Mouse (Mus musculus): ENCODE results near the gene Atp5mpl. TPM values are rescaled to one million over a fixed set of nuclear protein-coding genes. Genes with fewer than 3 reads are reported as not detected.
A peak's percentile ranks its signal among the peaks of the same experiment; 100 is the strongest.

The Atp5mpl gene
- total and polyA plus RNA-seq, 3 experiments, result 224 to 1,158 (median 461) TPM

DNA sequence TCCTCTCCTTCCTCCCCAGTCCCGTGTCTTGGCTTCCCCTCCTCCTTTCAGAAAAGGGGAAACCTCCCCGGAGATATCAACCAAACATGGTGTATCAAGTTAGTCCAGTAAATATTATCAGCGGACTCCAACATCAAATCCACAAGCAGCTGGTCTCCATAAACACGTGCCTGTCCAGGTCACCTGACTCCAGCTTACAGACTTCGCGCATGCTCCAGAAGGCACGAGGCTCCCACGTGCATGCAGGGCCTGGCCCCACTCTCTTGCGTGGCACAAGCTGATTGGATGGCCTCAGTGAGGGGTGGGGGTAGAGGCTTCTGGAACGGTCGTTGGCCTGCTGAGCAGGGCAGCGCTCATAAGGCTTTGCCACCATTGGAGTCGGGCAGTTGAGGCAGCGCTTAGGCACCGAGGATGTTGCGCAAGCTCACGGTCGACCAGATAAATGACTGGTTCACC is 4.5 kb upstream of the Atp5mpl start, which contains the start of gene Tdrd9 (continued):
- no peak for TF ChIP-seq ZNF384 (IDR thresholded peaks at IDR 0.05; ENCODE audit: low read depth, low read length)
- peak; percentile 85; the same call in 1 of the 2 replicates for TF ChIP-seq POLR2AphosphoS5 (IDR thresholded peaks at IDR 0.05; ENCODE audit: borderline replicate concordance, low read depth, low read length)
- peak; percentile 97 for TF ChIP-seq USF1 (IDR thresholded peaks at IDR 0.05; ENCODE audit: low read depth, low read length)
- peak; percentile 88 for TF ChIP-seq TCF12 (IDR thresholded peaks at IDR 0.05; ENCODE audit: low read depth, low read length)
- peak; percentile 100 for TF ChIP-seq MAX (IDR thresholded peaks at IDR 0.05; ENCODE audit: low read length)
- no peak; the same call in 1 of the 2 replicates for TF ChIP-seq ELF1 (IDR thresholded peaks at IDR 0.05; ENCODE audit: low read depth, low read length)
- peak; percentile 64; the same call in 1 of the 2 replicates for TF ChIP-seq MAZ (IDR thresholded peaks at IDR 0.05; ENCODE audit: low read depth, low read length)
- TF ChIP-seq CTCF (IDR thresholded peaks at IDR 0.05 in 2 of 3, conservative IDR thresholded peaks at IDR 0.05 in 1 of 3; ENCODE audit: control insufficient read depth in 1 of 3, insufficient read depth in 1 of 3, low read depth in 2 of 3, low read length in 3 of 3, poor library complexity in 1 of 3, severe bottlenecking in 1 of 3), result no peak
- TF ChIP-seq GATA1 (IDR thresholded peaks at IDR 0.05; ENCODE audit: low read depth, low read length), result peak; percentile 85
- no peak for TF ChIP-seq CHD1 (IDR thresholded peaks at IDR 0.05; ENCODE audit: low read depth, low read length)
- peak; percentile 75 for TF ChIP-seq HCFC1 (IDR thresholded peaks at IDR 0.05; ENCODE audit: low read depth, low read length)
- TF ChIP-seq ZMIZ1 (IDR thresholded peaks at IDR 0.05; ENCODE audit: low read depth, low read length), result peak; percentile 95
- TF ChIP-seq NRF1 (IDR thresholded peaks at IDR 0.05; ENCODE audit: insufficient read depth, low read depth, low read length, poor library complexity, severe bottlenecking), result peak; percentile 94
- TF ChIP-seq MYC (IDR thresholded peaks at IDR 0.05; ENCODE audit: low read depth, low read length), result peak; percentile 100
- TF ChIP-seq UBTF (IDR thresholded peaks at IDR 0.05; ENCODE audit: borderline replicate concordance, insufficient read depth, low read depth, low read length), result no peak; the same call in 1 of the 2 replicates

DNA sequence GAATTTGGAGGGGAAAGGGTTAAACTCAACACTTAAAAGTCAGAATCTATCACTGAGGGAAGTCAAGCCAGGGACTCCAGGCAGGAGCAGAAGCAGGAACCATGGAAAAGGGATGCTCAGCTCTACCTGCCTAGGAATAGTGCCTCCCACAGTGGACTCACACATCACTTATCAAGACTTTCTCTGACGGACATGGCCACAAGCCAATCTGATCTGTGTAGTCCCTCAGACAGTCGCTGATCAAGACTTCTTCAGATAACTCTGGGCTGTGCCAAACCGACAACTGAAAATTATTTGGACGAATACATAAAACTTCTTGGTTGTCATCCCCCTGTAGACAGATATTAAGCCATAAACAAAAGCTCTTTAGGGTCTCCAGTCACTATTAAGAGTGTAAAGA is 3.3 kb upstream of the Atp5mpl start:
- Histone ChIP-seq H3K27me3 (ENCODE audit: control insufficient read depth in 1 of 2, insufficient read depth in 2 of 2, low read length in 2 of 2) (no peaks in the 10 kb centered on the region), H3K4me3 (ENCODE audit: control insufficient read depth in 1 of 2, insufficient read depth in 1 of 2, low read depth in 2 of 2, low read length in 2 of 2) (no peak overlapping the region), H3K27ac (ENCODE audit: control insufficient read depth, low read depth, low read length) (peak overlapping the region; percentile 68), H3K79me2 (ENCODE audit: control insufficient read depth, insufficient read depth, low read length, poor library complexity) (peaks cover 44% of the 10 kb centered on the region), H3K9ac (ENCODE audit: control insufficient read depth, low read depth, low read length, poor library complexity, severe bottlenecking) (no peak overlapping the region), H3K36me3 (ENCODE audit: control insufficient read depth in 1 of 2, insufficient read depth in 2 of 2, low read length in 2 of 2) (peaks cover 0 to 21% of the 10 kb centered on the region in 2 experiments; a peak in 2 of 4 replicates), H3K9me3 (replicated peaks; ENCODE audit: insufficient read depth, low read length) (no peaks in the 10 kb centered on the region), H3K4me1 (ENCODE audit: control insufficient read depth in 1 of 2, insufficient read depth in 2 of 2, low read length in 2 of 2) (peaks cover 5 to 16% of the 10 kb centered on the region in 2 experiments; a peak in 3 of 4 replicates)
- TF ChIP-seq E2F4 (IDR thresholded peaks at IDR 0.05; ENCODE audit: borderline replicate concordance, low read depth, low read length), result no peak
- TF ChIP-seq TCF12 (IDR thresholded peaks at IDR 0.05; ENCODE audit: low read depth, low read length), result peak; percentile 53
- no peak for TF ChIP-seq NRF1 (IDR thresholded peaks at IDR 0.05; ENCODE audit: insufficient read depth, low read depth, low read length, poor library complexity, severe bottlenecking)
- peak; percentile 23; the same call in 1 of the 2 replicates for TF ChIP-seq BHLHE40 (IDR thresholded peaks at IDR 0.05; ENCODE audit: borderline replicate concordance, low read depth, low read length)
- TF ChIP-seq GATA1 (IDR thresholded peaks at IDR 0.05; ENCODE audit: low read depth, low read length), result peak; percentile 72
- no peak for TF ChIP-seq SMC3 (IDR thresholded peaks at IDR 0.05; ENCODE audit: low read depth, low read length)
- TF ChIP-seq RCOR1 (IDR thresholded peaks at IDR 0.05; ENCODE audit: low read depth, low read length), result peak; percentile 28; the same call in 1 of the 2 replicates
- no peak for TF ChIP-seq MAZ (IDR thresholded peaks at IDR 0.05; ENCODE audit: low read depth, low read length)
- no peak for TF ChIP-seq MYC (IDR thresholded peaks at IDR 0.05; ENCODE audit: low read depth, low read length)
- TF ChIP-seq EP300 (IDR thresholded peaks at IDR 0.05; ENCODE audit: low read depth in 1 of 2, low read length in 2 of 2), result peak; percentile 21 to 68; a peak in 3 of 4 replicates
- TF ChIP-seq CTCF (IDR thresholded peaks at IDR 0.05 in 2 of 3, conservative IDR thresholded peaks at IDR 0.05 in 1 of 3; ENCODE audit: control insufficient read depth in 1 of 3, insufficient read depth in 1 of 3, low read depth in 2 of 3, low read length in 3 of 3, poor library complexity in 1 of 3, severe bottlenecking in 1 of 3), result no peak
- no peak; the same call in 1 of the 2 replicates for TF ChIP-seq NELFE (IDR thresholded peaks at IDR 0.05; ENCODE audit: low read depth, low read length)
- DNase-seq (ENCODE audit: low read depth, low spot score), result peak; percentile 51

Data from MEL (cell line).